Mouse (Mus musculus) brain, embryonic 14.5 days (tissue): ENCODE measurements around the gene Rbm20.

Source experiments
- CTCF ChIP-seq: fragments of 200-500 bp; IDR thresholded peaks from 2 replicates; pipeline ENCODE4 v1.5.1; 2012; ENCODE audit warnings: inconsistent platforms, mild to moderate bottlenecking, moderate library complexity, borderline replicate concordance; ENCODE audit not compliant: insufficient read depth, insufficient read length; ENCODE audit errors: extremely low read depth
- POLR2A ChIP-seq: fragments of 200-500 bp; IDR thresholded peaks from 2 replicates; pipeline ENCODE4 v1.6.1; 2012; ENCODE audit warnings: mild to moderate bottlenecking, inconsistent platforms, borderline replicate concordance; ENCODE audit not compliant: poor library complexity, insufficient read depth, insufficient read length, severe bottlenecking; ENCODE audit errors: extremely low read depth

DNA sequence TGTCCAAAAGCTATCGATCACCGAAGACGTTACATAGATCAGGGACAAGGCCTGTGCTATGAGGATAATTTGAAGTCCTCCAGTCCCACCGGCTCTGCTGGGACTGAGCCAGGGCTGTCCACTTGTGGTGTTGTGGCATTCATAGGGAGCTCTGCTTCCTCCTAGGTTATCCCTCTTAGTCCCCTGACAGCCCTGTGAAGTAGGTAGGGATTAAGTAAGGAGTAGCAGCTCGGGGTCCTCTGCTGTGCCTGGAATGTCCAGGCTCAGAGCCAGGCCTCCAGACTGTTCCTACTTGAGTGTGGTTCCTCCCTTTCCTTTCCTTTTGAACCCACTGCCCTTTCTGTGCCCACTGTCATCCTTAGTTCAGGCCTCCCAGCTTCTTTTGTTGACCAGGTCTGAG lies 10.5 kb downstream of the Rbm20 start:
- no peak for TF ChIP-seq CTCF
- no peak for TF ChIP-seq POLR2A
